Mouse (Mus musculus) midbrain, embryonic 13.5 days (tissue): ENCODE measurements around the gene Gpat3. TPM values are rescaled to one million over a fixed set of nuclear protein-coding genes. Genes with fewer than 3 reads are reported as not detected.

Experiments
- ATAC-seq: fragments of 200-750 bp; cut with Nextera tagmentation; 2 replicates; pipeline ENCODE4 v1.8.0; 2017; ENCODE audit warnings: mild to moderate bottlenecking, moderate TSS enrichment, moderate library complexity
- H3K27ac ChIP-seq: fragments of 300-500 bp; sonication (generic); 2 replicates; pipeline ENCODE4 v1.5.1; 2015; ENCODE audit warnings: inconsistent platforms, mild to moderate bottlenecking, moderate library complexity
- H3K27me3 ChIP-seq: fragments of 300-500 bp; sonication (generic); 2 replicates; pipeline ENCODE4 v1.6.1; 2015; ENCODE audit warnings: mild to moderate bottlenecking, inconsistent platforms
- H3K36me3 ChIP-seq: fragments of 300-500 bp; sonication (generic); 2 replicates; pipeline ENCODE4 v1.6.1; 2015; ENCODE audit warnings: mild to moderate bottlenecking, inconsistent platforms
- H3K4me1 ChIP-seq: fragments of 300-500 bp; sonication (generic); replicated peaks from 2 replicates; pipeline ENCODE4 v1.6.1; 2015; ENCODE audit warnings: inconsistent platforms
- H3K4me2 ChIP-seq: fragments of 300-500 bp; sonication (generic); replicated peaks from 2 replicates; pipeline ENCODE4 v1.6.1; 2015; ENCODE audit warnings: moderate library complexity, mild to moderate bottlenecking, inconsistent platforms
- H3K4me3 ChIP-seq: fragments of 300-500 bp; sonication (generic); replicated peaks from 2 replicates; pipeline ENCODE4 v1.5.1; 2015; ENCODE audit warnings: mild to moderate bottlenecking, inconsistent platforms
- H3K9ac ChIP-seq: fragments of 300-500 bp; sonication (generic); replicated peaks from 2 replicates; pipeline ENCODE4 v1.6.1; 2015; ENCODE audit warnings: mild to moderate bottlenecking, inconsistent platforms
- H3K9me3 ChIP-seq: fragments of 300-500 bp; sonication (generic); 2 replicates; pipeline ENCODE4 v1.6.1; 2016; ENCODE audit warnings: mild to moderate bottlenecking, inconsistent platforms
- WGBS: fragments of 180-500 bp; shearing (Covaris S2); methylation state at CpG from one replicate; pipeline ENCODE4 v1.1.7; 2015; 5-methylcytosine and 5-hydroxymethylcytosine counted together
- polyA plus RNA-seq: library from polyadenylated mRNA; unstranded; fragments of >200 nt; fragmentation: Nextera tagmentation; extraction: Ambion mirVana; gene quantifications from 2 replicates; pipeline ENCODE4 v1.2.1, GENCODE M21; 2015

Gpat3 gene
- polyA plus RNA-seq, result 0.15 and 0.19 TPM in 2 replicates

DNA sequence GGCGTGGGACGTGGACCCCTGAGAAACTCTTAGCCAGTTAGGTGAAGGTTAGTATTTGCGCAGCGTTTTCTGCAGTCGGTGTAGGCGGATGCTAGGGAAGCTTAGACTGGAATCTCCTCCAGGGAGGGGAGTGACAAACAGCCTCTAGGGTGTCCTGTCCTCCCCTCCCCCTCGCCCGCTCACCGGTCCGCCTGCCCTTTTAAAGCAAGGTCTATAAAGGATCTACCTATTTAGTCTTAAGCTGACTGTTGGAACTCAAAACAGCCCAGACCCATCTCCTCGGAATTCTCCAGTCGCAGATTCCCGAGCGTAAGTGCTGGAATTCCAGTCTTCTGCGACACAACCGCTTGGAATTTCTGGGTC lies at the start of gene Gpat3:
Gene Gpat3, plus strand, starts transcription at position 229 of the 363 bp plus-strand sequence.
- peak within 1 kb of the TSS; percentile 98 for H3K4me2 ChIP-seq
- 0 out of 2 replicates have a peak, but pooled peaks have one; percentile 27 for ATAC-seq
- WGBS, result under 1% methylated on average over 16 of the region's 16 CpGs
- peaks cover 10% of the 10 kb centered on the region for H3K9me3 ChIP-seq
- peaks cover 52% of the 10 kb centered on the region for H3K27me3 ChIP-seq
- H3K4me1 ChIP-seq, result peaks cover 20% of the 10 kb centered on the region
- no peak within 1 kb of the TSS for H3K27ac ChIP-seq
- peak within 1 kb of the TSS; percentile 62 for H3K9ac ChIP-seq
- peak within 1 kb of the TSS; percentile 56 for H3K4me3 ChIP-seq
- no peaks in the 10 kb centered on the region for H3K36me3 ChIP-seq

GRCm38 (mm10) chr5:100798165-100798860 lies 47.2 kb upstream of the Gpat3 start, which contains the start of the genes Helq and Mrps18c:
TSS of gene Helq (minus strand) at chr5:100798598.
TSS of gene Mrps18c (plus strand) at chr5:100798627.
- Histone ChIP-seq H3K4me2 (peak within 1 kb of the TSS; percentile 94), H3K27ac (peak within 1 kb of the TSS; percentile 47; the same call in 1 of the 2 replicates), H3K4me3 (peak within 1 kb of the TSS; percentile 87), H3K4me1 (peaks cover 18% of the 10 kb centered on the region), H3K9ac (peak within 1 kb of the TSS; percentile 91), H3K36me3 (peaks cover 35% of the 10 kb centered on the region), H3K27me3 (no peaks in the 10 kb centered on the region), H3K9me3 (no peaks in the 10 kb centered on the region)
- peak; percentile 99 for ATAC-seq
- WGBS, result under 1% methylated on average over 66 of the region's 67 CpGs

- Histone ChIP-seq H3K36me3 (peaks cover 12% of the 10 kb centered on the region), H3K27ac (no peak overlapping the region), H3K4me3 (no peak overlapping the region), H3K27me3 (no peaks in the 10 kb centered on the region), H3K9ac (no peak overlapping the region), H3K4me2 (no peak overlapping the region), H3K9me3 (no peaks in the 10 kb centered on the region), H3K4me1 (peaks cover 12% of the 10 kb centered on the region)
- no peak for ATAC-seq
- 90% methylated on average over 4 of the region's 4 CpGs for WGBS
These were observed 27.2 kb upstream of the Gpat3 start for GRCm38 (mm10) chr5:100818341-100818740.

- ATAC-seq, result no peak
- no peak overlapping the region for H3K27ac ChIP-seq
- H3K4me2 ChIP-seq, result peak overlapping the region; percentile 84
- H3K9me3 ChIP-seq, result no peaks in the 10 kb centered on the region
- peaks cover 7% of the 10 kb centered on the region for H3K36me3 ChIP-seq
- H3K27me3 ChIP-seq, result no peaks in the 10 kb centered on the region
- WGBS, result 34% methylated on average over 16 of the region's 16 CpGs
- H3K4me1 ChIP-seq, result peaks cover 12% of the 10 kb centered on the region
- H3K4me3 ChIP-seq, result peak overlapping the region; percentile 86
- H3K9ac ChIP-seq, result peak overlapping the region; percentile 94
These were observed 25.7 kb upstream of the Gpat3 start for GRCm38 (mm10) chr5:100819568-100820480.

- H3K9ac ChIP-seq, result peak within 1 kb of the TSS; percentile 94
- under 1% methylated on average over 63 of the region's 63 CpGs for WGBS
- ATAC-seq, result peak; percentile 98
- no peaks in the 10 kb centered on the region for H3K9me3 ChIP-seq
- H3K4me3 ChIP-seq, result peak within 1 kb of the TSS; percentile 86
- peak within 1 kb of the TSS; percentile 84 for H3K4me2 ChIP-seq
- peak within 1 kb of the TSS; percentile 86 for H3K27ac ChIP-seq
- H3K4me1 ChIP-seq, result peaks cover 12% of the 10 kb centered on the region
- peaks cover 5% of the 10 kb centered on the region for H3K36me3 ChIP-seq
- H3K27me3 ChIP-seq, result no peaks in the 10 kb centered on the region
These were observed 24.9 kb upstream of the Gpat3 start, which contains the start of gene Abraxas1 for GRCm38 (mm10) chr5:100820483-100821184. TSS of gene Abraxas1 (minus strand) at chr5:100820965.

GRCm38 (mm10) chr5:100821375-100821774 lies 24.1 kb upstream of the Gpat3 start:
- no peak for ATAC-seq
- Histone ChIP-seq H3K9ac (no peak overlapping the region), H3K27me3 (no peaks in the 10 kb centered on the region), H3K27ac (no peak overlapping the region), H3K4me2 (peak overlapping the region; percentile 84), H3K4me3 (peak overlapping the region; percentile 86), H3K4me1 (peaks cover 12% of the 10 kb centered on the region), H3K36me3 (0 out of 2 replicates have a peak, but pooled peaks cover 2% of the 10 kb centered on the region), H3K9me3 (no peaks in the 10 kb centered on the region)
- 83% methylated on average over 8 of the region's 8 CpGs for WGBS

- Histone ChIP-seq H3K4me3 (no peak overlapping the region), H3K36me3 (0 out of 2 replicates have a peak, but pooled peaks cover 2% of the 10 kb centered on the region), H3K9me3 (no peaks in the 10 kb centered on the region), H3K27ac (no peak overlapping the region), H3K9ac (no peak overlapping the region), H3K4me2 (no peak overlapping the region), H3K4me1 (peaks cover 12% of the 10 kb centered on the region), H3K27me3 (no peaks in the 10 kb centered on the region)
- WGBS, result 90% methylated on average over 7 of the region's 7 CpGs
- no peak for ATAC-seq
These were observed 22.7 kb upstream of the Gpat3 start for GRCm38 (mm10) chr5:100822826-100823225.

DNA sequence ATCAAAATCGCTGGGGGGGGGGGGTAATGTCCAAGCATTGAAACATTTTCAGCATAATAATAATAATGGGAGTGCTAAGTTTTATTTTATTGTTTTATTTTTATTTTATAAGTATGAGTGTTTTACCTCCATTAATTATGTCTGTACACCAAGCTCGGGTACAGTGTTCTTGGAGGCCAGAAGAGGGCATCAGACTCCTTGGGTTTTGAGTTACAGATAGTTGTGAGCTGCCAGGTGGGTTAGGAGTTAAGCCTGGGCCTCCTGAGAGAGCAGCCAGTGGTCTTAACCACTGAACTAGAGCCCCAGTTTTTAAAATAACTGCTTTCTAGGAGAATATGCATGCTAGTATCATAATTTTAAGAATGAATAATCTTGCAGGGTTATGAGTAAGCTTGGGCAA lies 19.5 kb upstream of the Gpat3 start:
- 22% methylated on average over 2 of the region's 2 CpGs for WGBS
- ATAC-seq, result no peak
- no peak overlapping the region for H3K27ac ChIP-seq
- peaks cover 4% of the 10 kb centered on the region; the same call in 1 of the 2 replicates for H3K4me1 ChIP-seq
- H3K27me3 ChIP-seq, result no peaks in the 10 kb centered on the region
- no peaks in the 10 kb centered on the region for H3K9me3 ChIP-seq
- no peak overlapping the region for H3K4me3 ChIP-seq
- no peak overlapping the region for H3K9ac ChIP-seq
- H3K36me3 ChIP-seq, result no peaks in the 10 kb centered on the region
- no peak overlapping the region for H3K4me2 ChIP-seq

GRCm38 (mm10) chr5:100826531-100826930 lies 19.0 kb upstream of the Gpat3 start:
- Histone ChIP-seq H3K9ac (no peak overlapping the region), H3K9me3 (no peaks in the 10 kb centered on the region), H3K36me3 (no peaks in the 10 kb centered on the region), H3K27me3 (no peaks in the 10 kb centered on the region), H3K4me3 (no peak overlapping the region), H3K4me2 (no peak overlapping the region), H3K4me1 (no peaks in the 10 kb centered on the region), H3K27ac (no peak overlapping the region)
- WGBS, result 84% methylated on average over 7 of the region's 7 CpGs
- ATAC-seq, result no peak

DNA sequence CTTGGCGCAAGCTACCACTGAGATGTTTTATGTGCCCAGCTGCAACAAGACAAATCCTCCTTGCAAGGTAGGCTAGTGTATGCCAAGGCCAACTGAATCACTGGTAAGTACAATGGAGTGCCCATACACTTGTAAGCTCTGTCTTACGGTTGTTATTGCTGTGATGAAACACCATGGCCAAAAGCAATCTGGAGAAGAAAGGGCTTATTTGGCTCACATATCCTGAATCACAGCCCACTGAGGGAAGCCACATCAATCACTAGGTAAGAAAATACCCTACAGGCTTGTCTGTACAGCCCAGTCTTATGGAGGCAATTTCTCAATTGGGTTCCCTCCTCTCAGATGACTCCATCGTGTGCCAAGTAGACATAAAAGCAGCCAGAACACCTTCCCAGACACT lies 16.8 kb upstream of the Gpat3 start:
- Histone ChIP-seq H3K4me2 (no peak overlapping the region), H3K27ac (no peak overlapping the region), H3K9ac (no peak overlapping the region), H3K4me3 (no peak overlapping the region), H3K9me3 (no peaks in the 10 kb centered on the region), H3K36me3 (no peaks in the 10 kb centered on the region), H3K27me3 (no peaks in the 10 kb centered on the region), H3K4me1 (no peaks in the 10 kb centered on the region)
- 92% methylated on average over 3 of the region's 3 CpGs for WGBS
- ATAC-seq, result no peak

- no peak for ATAC-seq
- Histone ChIP-seq H3K36me3 (no peaks in the 10 kb centered on the region), H3K4me1 (no peaks in the 10 kb centered on the region), H3K9me3 (no peaks in the 10 kb centered on the region), H3K9ac (no peak overlapping the region), H3K27me3 (no peaks in the 10 kb centered on the region), H3K4me3 (no peak overlapping the region), H3K4me2 (no peak overlapping the region), H3K27ac (no peak overlapping the region)
- WGBS, result 97% methylated on average over 3 of the region's 3 CpGs
These were observed 12.8 kb upstream of the Gpat3 start for GRCm38 (mm10) chr5:100832680-100833079.
